Mouse (Mus musculus) 416B (cell line): ENCODE measurements at regions not wholly inside any gene's neighbourhood (a gene's known extent, or its start where the extent isn't known, plus 50 kb on each side); places are given as distances from the start of the nearest gene placed in this dataset.
A peak's percentile ranks its signal among the peaks of the same experiment; 100 is the strongest.

Experiments used
- DNase-seq: peaks from one replicate; pipeline ENCODE4 v3.0.0; 2011; ENCODE audit warnings: low read depth

DNA sequence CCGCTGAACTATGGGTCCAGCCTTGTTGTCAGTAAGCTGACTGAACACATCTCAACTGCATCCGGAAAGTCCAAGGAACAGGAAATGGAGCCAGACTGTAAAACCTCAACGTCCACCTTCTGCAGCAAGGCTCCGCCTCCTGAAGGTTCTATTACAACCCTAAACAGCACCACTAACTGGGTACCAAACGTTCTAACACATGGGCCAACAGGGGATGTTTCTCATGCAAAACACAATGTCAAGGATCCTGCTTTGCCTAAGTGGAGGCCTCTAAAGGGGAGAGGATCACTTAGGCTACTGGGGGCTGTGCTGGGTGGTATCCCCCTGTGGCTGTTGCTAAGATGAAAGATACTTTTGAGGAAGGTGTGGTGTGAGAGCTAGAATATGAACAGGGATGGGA, 51.0 kb upstream of the Stt3b start:
- peak; percentile 59 for DNase-seq

DNA sequence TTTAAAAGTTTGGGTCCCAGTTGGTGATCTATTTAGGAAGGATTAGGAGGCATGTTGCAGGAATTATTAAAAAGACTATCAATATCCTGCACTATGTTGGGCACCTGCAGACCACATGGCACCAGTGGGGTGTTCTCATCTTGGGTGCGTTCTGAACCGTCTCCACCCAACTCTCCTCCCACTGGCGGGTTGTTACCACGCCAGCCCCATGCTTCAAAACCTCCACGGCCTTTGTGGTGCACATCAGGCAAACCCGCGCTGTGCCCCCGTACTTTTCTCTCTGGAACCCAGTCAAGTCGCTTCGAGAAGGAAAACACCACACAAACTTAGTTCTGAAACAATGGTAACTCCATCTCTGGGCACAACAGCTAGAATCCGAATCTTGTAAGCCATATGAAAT, 51.7 kb upstream of the Stt3b start:
- no peak for DNase-seq

- no peak for DNase-seq
Measured at GRCm38 (mm10) chr9:115362486-115362885, 52.3 kb upstream of the Stt3b start.

- DNase-seq: peak; percentile 23
Measured at GRCm38 (mm10) chr9:115364919-115365861, 55.0 kb upstream of the Stt3b start.

- DNase-seq: no peak
Measured at GRCm38 (mm10) chr9:115367808-115368207, 57.6 kb upstream of the Stt3b start.

DNA sequence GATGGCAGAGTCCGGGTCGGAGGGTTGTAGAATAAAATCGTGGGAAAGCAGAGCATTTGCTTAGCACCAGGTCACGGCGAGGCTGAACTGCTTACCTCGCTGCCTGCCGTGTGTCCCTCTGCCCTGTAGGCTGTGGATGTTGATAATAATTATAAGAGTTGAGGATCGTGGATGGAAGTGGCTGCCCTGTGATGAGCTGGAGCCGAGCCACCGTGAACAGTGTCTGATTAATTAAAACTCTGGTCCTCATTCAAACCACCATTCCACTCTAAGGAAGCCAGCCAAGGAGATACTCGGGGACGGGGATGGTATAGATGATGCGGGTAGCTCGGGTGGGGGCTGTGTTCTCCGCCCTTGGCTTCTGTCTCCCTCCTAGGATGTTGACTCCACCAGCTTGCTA, 70.1 kb upstream of the Stt3b start:
- no peak for DNase-seq

DNA sequence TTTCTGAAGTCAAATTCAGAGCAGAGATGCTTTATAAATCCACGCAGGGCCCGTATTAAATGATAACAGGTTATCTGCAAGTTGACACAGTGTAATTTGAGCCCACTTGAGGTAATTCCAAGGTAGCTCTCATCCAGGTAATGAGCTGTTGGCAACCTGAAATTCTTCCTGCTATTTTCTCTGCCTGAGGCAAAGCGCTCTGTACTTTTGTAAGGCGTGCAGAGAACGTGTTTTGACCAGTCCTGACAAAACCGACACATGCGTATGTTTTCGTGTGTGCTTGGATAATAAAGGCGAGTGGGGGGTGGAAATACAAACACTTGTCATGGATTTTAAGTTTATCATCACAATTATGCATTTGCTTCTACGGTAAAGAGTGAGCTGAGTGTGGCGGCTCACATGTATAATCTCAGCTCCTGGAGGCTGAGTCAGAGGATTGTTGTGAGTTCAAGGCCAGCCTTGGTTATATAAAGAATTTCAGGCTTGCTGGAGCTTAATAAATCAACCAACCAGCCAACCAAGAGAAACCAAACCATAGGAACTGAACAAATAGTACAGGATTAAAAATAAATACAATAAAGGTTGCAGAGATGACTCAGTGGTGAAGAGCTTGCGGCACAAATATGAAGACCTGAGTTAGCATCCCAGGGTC, 72.7 kb upstream of the Stt3b start:
- no peak for DNase-seq

GRCm38 (mm10) chr9:115383935-115384334, 73.7 kb upstream of the Stt3b start:
- no peak for DNase-seq

DNA sequence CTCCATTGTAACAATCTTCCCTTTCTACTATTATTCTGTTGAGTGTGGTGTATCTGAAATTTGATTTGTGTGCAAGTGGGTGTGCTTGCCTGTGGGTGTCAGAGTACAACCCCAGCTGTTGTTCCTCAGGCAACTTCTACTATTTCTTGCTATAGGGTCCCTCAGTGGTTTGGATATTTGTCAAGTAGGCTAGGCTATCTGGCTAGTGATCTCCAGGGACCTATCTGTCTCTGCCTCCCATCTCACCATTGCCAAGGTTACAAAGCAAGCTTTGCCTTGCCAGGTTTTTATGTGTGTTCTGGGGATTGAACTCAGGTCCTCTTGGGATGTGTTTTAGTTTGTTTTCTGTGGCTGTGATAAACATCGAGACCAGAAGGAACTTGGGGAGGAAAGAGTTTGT, 74.1 kb upstream of the Stt3b start:
- no peak for DNase-seq

GRCm38 (mm10) chr9:115387471-115388360, 77.5 kb upstream of the Stt3b start:
- peak; percentile 62 for DNase-seq

GRCm38 (mm10) chr9:115388361-115388759, 78.1 kb upstream of the Stt3b start:
- DNase-seq: no peak

- DNase-seq: no peak
Measured at GRCm38 (mm10) chr9:115389082-115389481, 78.9 kb upstream of the Stt3b start.

GRCm38 (mm10) chr9:115390880-115391281, 80.7 kb upstream of the Stt3b start:
- DNase-seq: peak; percentile 91

DNA sequence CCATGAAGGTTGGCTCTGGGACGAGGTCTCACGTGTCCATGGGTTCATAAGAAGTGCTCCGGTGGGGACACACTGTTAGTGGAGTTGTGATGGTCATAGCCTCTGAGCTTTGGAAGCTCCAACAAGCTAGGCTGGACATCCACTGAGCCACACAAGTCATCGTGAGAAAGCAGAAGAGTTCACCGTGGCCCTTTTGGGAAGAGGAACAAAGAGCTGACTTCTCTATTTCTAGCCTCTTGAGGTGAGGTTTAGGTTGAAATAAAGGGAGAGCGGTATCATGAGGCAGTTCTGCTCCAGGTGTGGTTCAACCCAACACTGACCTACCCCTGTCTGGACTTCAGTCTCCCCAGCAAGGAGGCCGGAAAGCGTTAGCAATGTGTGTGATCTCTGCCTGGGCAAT, 85.3 kb upstream of the Stt3b start:
- no peak for DNase-seq

GRCm38 (mm10) chr9:115400461-115400860, 90.2 kb upstream of the Stt3b start:
- DNase-seq: no peak

DNA sequence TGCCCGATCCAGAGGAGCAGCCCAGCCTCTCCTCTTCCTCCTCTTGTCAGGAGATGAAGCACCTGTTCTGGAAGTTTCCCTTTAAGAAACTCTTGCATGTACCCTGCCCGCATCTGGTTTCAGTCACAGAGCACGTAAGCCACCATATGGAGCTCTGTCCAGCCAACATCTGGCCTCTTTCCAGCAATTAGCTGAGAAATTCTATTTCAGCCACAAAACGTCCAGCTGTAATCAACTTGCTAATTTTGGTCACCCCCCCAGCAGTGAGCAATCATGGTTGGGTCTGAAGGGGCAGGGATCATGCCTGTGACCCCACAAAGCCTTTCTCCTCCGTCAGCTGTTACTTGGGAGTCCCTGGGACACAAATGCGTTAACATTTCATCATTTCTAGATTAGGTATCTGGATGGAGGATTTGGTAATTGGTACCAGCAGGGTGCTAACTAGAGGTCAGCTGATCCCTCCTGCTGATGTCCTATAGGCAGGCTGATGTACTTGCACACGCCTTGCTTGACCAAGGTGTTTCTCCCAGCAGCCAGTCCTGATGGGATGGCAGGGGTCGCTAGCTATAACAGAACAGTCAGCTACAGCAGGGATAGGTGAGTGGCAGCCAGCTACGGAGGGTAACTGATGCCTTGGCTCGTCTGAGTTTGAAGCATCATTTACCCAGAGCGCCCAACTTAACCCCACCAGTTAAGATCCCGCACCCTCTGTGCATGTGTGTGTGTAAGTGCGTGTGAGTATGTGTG, 91.4 kb upstream of the Stt3b start:
- no peak for DNase-seq

DNA sequence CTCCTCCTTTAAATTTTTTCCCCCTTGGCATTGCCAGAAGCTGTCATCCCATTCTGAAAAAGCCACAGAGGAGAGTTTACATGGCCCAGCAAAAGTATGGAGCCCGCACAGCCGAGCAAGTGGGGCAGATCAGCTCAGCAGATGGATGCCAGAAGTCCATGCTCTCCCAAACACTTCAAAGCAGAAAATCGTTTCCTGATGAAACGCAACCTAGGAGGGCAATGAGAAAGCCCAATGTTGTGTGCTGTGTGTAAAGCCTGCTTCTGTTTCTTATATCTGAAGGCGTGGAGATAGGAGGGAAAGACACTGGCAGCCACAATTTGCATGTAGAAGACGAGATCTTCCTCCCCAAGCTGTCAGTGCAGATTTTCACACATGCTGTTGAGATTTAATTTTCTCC, 92.4 kb upstream of the Stt3b start:
- no peak for DNase-seq

GRCm38 (mm10) chr9:115403354-115403968, 93.2 kb upstream of the Stt3b start:
- DNase-seq: no peak

DNA sequence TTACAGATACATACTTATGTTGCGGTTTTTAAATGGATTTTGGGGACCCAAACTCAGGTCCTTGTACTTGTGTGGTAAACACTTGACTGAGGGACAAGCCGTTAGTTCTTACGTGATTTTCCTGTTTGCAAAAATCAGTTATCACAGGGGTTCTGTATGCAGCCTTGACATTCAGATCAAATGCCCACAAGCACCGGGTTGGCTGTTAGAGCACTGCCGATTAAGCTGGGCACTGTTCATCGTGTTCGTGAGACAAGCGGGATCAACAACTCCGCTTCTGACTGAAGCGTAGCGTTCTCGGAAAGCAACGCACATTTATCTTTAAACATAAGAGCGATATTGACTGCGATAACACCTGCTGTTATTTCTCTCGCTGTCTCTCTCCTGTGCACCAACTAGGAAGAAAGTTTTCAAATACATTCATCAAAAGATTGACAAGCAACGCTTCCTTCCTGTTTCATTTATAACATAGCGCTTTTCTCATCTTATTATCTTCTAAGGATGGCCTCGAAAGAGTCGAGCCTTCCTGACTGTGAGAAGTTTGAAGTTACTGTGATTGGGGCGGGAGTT, 97.8 kb upstream of the Stt3b start:
- DNase-seq: no peak

DNA sequence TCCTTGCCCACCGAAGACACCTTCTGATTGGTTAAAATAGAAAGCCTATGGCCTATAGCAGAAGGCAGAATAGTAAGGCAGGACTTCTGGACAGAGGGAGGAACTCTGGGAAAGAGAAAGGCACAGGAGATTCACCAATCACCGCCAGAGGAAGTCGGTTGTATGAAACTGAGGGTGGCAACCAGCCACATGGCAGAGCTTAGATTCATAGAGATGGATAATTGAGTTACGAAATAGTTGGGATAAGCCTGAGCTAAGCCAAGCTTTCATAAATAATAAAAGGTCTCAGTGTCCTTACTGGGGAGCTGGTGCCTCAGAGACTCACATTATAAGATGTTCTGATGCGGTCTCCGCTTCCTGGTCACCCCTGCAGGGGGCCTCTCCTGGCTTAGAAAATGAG, 98.7 kb upstream of the Stt3b start:
- no peak for DNase-seq

GRCm38 (mm10) chr9:115414190-115414589, 104.0 kb upstream of the Stt3b start:
- no peak for DNase-seq
